Mouse (Mus musculus): ENCODE results near the gene Sfxn5. TPM values are rescaled to one million over a fixed set of nuclear protein-coding genes. Genes with fewer than 3 reads are reported as not detected.

Gene Sfxn5
- polyA plus RNA-seq, 1 experiment, result 23.6 TPM

DNA sequence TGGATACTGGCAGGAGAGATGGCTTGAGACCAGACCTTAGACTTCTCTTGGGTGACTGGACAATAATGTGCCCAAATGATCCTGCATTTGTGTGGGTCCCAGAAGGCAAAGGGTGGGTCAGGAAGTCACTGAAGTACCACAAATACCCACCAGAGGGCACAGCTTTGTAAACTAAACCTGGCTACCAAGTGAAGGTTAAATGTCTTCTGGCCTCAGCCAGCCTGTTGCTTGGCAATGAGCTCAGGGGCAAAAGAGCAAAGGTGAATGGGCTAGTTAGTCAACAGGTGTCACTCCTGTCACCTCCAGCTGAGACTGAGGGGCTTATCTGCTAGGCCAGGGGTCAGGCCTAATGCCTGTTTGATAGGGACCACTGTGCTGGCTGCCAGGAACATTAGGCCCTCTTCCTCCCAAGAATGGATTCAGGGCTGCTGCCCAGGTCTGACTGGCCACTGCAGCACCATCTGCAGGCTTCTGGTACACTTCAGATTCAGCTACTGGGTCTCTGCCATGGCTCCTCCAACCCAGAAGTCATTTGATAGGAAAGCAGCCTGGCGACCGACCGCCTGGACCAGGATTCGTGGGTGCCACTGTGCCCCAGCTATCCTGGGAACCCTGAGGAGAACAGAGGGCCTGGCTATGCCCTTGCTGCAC is 70.2 kb downstream of the Sfxn5 start:
- TF ChIP-seq CTCF (conservative IDR thresholded peaks at IDR 0.05; ENCODE audit: insufficient read depth, insufficient read length, low read depth, low read length), result peak; percentile 69
- no peak for TF ChIP-seq POLR2A (IDR thresholded peaks at IDR 0.05; ENCODE audit: low read depth, low read length)
- Histone ChIP-seq H3K4me1 (ENCODE audit: control insufficient read depth, insufficient read depth, low read length) (peaks cover 7% of the 10 kb centered on the region; the same call in 1 of the 2 replicates), H3K36me3 (ENCODE audit: control insufficient read depth, insufficient read depth, low read length) (no peaks in the 10 kb centered on the region), H3K27me3 (replicated peaks; ENCODE audit: control insufficient read depth, insufficient read depth, low read length) (no peaks in the 10 kb centered on the region), H3K4me3 (ENCODE audit: insufficient read depth, low read depth, low read length) (no peak overlapping the region), H3K27ac (ENCODE audit: insufficient read depth, low read depth, low read length) (no peak overlapping the region; the same call in 1 of the 2 replicates)
- DNase-seq, result peak; percentile 88
- WGBS, result 84% methylated on average over 4 of the region's 4 CpGs

DNA sequence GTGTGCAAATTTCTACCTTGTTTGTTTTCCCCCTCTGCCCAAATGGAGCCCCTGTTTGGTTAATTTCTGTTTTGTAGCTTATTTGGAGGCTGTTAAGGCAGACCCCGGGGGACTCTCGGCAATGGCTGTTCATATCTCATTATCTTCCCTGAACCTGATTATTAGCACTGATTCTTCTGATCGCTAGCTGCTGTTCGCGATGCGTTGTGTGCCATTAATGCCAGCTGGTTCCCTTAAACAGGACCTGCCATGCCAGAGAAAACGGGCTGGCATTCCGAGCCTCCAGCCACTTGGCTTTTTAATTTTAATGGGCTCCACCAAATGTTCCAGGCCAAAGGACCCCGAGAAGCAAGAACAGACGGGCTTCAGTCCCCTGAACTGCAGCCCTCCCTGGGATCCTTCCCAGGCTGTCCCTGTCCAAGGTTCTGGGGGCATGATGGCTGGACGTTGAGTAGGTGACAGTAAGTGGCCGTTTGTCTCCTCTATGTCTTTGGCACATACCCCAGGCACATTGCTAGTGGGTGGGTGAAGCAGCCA is 74.1 kb downstream of the Sfxn5 start:
- Histone ChIP-seq H3K4me3 (ENCODE audit: insufficient read depth, low read depth, low read length) (no peak overlapping the region), H3K36me3 (ENCODE audit: control insufficient read depth, insufficient read depth, low read length) (no peaks in the 10 kb centered on the region), H3K27me3 (replicated peaks; ENCODE audit: control insufficient read depth, insufficient read depth, low read length) (no peaks in the 10 kb centered on the region), H3K27ac (ENCODE audit: insufficient read depth, low read depth, low read length) (no peak overlapping the region), H3K4me1 (ENCODE audit: control insufficient read depth, insufficient read depth, low read length) (peaks cover 13% of the 10 kb centered on the region)
- 79% methylated on average over 12 of the region's 12 CpGs for WGBS
- no peak for TF ChIP-seq POLR2A (IDR thresholded peaks at IDR 0.05; ENCODE audit: low read depth, low read length)
- no peak for TF ChIP-seq CTCF (conservative IDR thresholded peaks at IDR 0.05; ENCODE audit: insufficient read depth, insufficient read length, low read depth, low read length)
- no peak for DNase-seq

DNA sequence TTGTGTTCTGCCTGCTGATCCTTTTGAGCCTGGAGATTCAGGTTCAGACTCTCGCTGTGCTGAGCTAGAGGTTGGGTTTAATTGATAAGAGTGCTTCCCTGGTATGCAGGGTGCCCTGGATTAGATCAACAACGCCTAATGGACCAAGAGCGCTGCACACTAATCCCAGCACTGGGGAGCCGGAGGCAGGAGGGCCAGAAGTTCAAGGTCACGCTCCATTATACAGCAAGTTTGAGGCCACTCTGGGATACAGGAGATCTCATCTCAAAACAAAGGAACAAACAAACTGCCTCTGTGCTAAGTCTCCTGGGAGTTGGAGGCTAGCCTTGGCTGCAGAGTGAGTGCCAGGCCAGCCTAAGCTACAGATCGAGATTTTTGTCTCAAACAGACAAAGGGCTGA is 77.6 kb downstream of the Sfxn5 start:
- WGBS, result 80% methylated on average over 6 of the region's 6 CpGs
- no peak for TF ChIP-seq CTCF (conservative IDR thresholded peaks at IDR 0.05; ENCODE audit: insufficient read depth, insufficient read length, low read depth, low read length)
- no peak for TF ChIP-seq POLR2A (IDR thresholded peaks at IDR 0.05; ENCODE audit: low read depth, low read length)

DNA sequence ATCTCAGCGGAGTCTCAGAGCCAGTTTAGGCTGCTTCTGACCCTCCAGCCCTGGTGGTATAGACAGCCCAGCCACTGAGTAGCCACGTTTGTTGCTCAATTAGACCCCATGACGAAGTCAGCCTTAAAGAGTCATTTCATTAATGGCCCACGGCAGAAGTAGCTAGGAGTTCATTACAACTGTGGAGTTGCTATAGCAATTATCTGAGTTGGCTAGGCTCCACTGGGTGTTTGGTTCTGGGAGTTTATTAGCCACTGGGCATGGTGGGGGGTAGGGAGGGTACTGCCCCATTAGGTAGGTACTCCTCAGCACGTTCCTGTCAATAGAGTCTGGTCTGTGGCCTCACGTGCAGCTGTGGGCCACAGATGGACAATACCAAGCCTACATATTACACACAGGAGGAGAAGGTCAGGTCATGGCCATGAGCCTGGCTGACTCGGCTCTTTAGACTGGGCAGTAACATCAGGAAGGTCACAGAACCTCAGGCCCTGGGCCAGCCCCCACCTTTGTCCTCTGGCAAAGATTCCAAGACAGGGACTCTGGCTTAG is 79.2 kb downstream of the Sfxn5 start:
- Histone ChIP-seq H3K36me3 (ENCODE audit: control insufficient read depth, insufficient read depth, low read length) (no peaks in the 10 kb centered on the region), H3K27ac (ENCODE audit: insufficient read depth, low read depth, low read length) (peak overlapping the region; percentile 61), H3K4me3 (ENCODE audit: insufficient read depth, low read depth, low read length) (no peak overlapping the region), H3K27me3 (replicated peaks; ENCODE audit: control insufficient read depth, insufficient read depth, low read length) (no peaks in the 10 kb centered on the region), H3K4me1 (ENCODE audit: control insufficient read depth, insufficient read depth, low read length) (peaks cover 48% of the 10 kb centered on the region)
- peak; percentile 96 for DNase-seq
- WGBS, result 34% methylated on average over 7 of the region's 7 CpGs
- TF ChIP-seq POLR2A (IDR thresholded peaks at IDR 0.05; ENCODE audit: low read depth, low read length) (no peak), CTCF (conservative IDR thresholded peaks at IDR 0.05; ENCODE audit: insufficient read depth, insufficient read length, low read depth, low read length) (no peak)

More for the DNA sequence above, 77.6 kb downstream of the Sfxn5 start:
- no peaks in the 10 kb centered on the region for H3K36me3 ChIP-seq (ENCODE audit: control insufficient read depth, insufficient read depth, low read length)
- no peak overlapping the region for H3K27ac ChIP-seq (ENCODE audit: insufficient read depth, low read depth, low read length)
- no peaks in the 10 kb centered on the region for H3K27me3 ChIP-seq (replicated peaks; ENCODE audit: control insufficient read depth, insufficient read depth, low read length)
- no peak overlapping the region for H3K4me3 ChIP-seq (ENCODE audit: insufficient read depth, low read depth, low read length)
- no peak for DNase-seq
- H3K4me1 ChIP-seq (ENCODE audit: control insufficient read depth, insufficient read depth, low read length), result peaks cover 38% of the 10 kb centered on the region

DNA sequence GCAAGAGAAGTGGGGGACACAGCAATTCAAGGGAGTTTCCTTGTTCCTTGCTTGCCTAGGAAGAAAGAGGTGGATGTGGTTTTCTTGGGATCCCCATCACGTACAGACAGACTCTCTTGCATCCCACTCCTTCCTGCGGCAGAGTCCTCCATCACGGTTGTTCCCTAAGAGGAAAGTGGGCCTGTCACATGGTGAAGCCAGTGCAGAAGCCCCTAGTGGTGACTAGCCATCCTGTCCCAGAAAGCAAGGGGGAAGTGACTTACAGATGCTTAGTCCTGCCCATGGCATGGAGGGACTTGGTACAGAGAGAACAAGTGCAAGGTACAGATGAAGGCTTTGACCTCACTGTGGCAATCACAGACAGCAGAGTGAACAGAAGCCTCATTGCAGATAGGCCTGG is 79.9 kb downstream of the Sfxn5 start:
- no peak; the same call in 1 of the 2 replicates for TF ChIP-seq CTCF (conservative IDR thresholded peaks at IDR 0.05; ENCODE audit: insufficient read depth, insufficient read length, low read depth, low read length)
- no peak for TF ChIP-seq POLR2A (IDR thresholded peaks at IDR 0.05; ENCODE audit: low read depth, low read length)
- Histone ChIP-seq H3K27ac (ENCODE audit: insufficient read depth, low read depth, low read length) (peak overlapping the region; percentile 61), H3K36me3 (ENCODE audit: control insufficient read depth, insufficient read depth, low read length) (no peaks in the 10 kb centered on the region), H3K4me1 (ENCODE audit: control insufficient read depth, insufficient read depth, low read length) (peaks cover 48% of the 10 kb centered on the region), H3K4me3 (ENCODE audit: insufficient read depth, low read depth, low read length) (no peak overlapping the region), H3K27me3 (replicated peaks; ENCODE audit: control insufficient read depth, insufficient read depth, low read length) (no peaks in the 10 kb centered on the region)
- peak; percentile 23 for DNase-seq
- WGBS, result 80% methylated on average over 3 of the region's 3 CpGs

DNA sequence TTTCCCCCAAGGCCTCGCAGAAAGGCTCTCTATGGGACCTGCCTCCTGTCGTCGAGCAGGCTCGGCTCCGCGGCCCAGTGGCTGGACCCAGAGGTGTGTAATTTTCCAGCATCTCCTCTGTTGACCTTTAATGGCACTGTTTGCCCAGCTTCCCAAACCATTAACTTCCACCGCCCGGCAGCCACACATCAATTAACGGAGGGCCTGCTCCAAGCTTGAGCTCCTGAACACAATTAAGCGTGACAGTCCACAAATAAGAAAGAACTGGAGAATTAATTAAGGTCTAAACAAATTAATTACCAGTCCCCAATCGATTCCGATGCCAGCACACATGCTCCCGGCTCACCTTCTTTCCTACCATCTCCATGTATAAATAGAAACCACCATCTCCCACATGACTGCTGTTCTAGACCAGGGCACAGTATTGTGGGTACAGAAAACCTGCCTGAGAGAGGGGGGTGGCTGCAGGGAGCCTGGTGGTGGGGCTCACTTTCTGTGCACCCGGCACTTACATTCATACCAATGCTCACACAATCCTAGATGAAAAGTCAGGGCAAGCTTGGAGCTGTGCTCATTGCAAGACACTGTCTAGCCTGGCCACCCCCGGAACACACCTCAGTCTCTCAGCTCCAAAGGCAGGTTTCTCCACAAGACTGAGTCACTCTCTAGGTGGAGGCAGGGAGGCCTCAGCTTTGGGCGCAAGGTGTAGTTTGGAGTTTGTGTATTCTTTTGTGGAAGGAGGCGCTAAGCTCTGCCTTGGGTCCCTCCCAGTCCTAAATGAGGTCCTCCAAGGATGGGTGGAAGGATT is 80.8 kb downstream of the Sfxn5 start:
- peak; percentile 92 for DNase-seq
- WGBS, result 46% methylated on average over 17 of the region's 17 CpGs
- no peak overlapping the region for H3K4me3 ChIP-seq (ENCODE audit: insufficient read depth, low read depth, low read length)
- TF ChIP-seq CTCF (conservative IDR thresholded peaks at IDR 0.05; ENCODE audit: insufficient read depth, insufficient read length, low read depth, low read length), result no peak
- TF ChIP-seq POLR2A (IDR thresholded peaks at IDR 0.05; ENCODE audit: low read depth, low read length), result no peak
- no peaks in the 10 kb centered on the region for H3K36me3 ChIP-seq (ENCODE audit: control insufficient read depth, insufficient read depth, low read length)
- H3K27ac ChIP-seq (ENCODE audit: insufficient read depth, low read depth, low read length), result peak overlapping the region; percentile 93
- peaks cover 48% of the 10 kb centered on the region for H3K4me1 ChIP-seq (ENCODE audit: control insufficient read depth, insufficient read depth, low read length)
- no peaks in the 10 kb centered on the region for H3K27me3 ChIP-seq (replicated peaks; ENCODE audit: control insufficient read depth, insufficient read depth, low read length)
